Mouse (Mus musculus) liver, postnatal 0 days (tissue): ENCODE results near the gene 4930432K21Rik. TPM values are rescaled to one million over a fixed set of nuclear protein-coding genes. Genes with fewer than 3 reads are reported as not detected.

Experiments used
- ATAC-seq: fragments of 200-750 bp; cut with Nextera tagmentation; 2 replicates; pipeline ENCODE4 v1.8.0; 2017; ENCODE audit warnings: mild to moderate bottlenecking, moderate library complexity
- DNase-seq: peaks from one replicate; pipeline ENCODE4 v3.0.0-alpha.2; 2016
- H3K27ac ChIP-seq: fragments of 300-500 bp; sonication (generic); 2 replicates; pipeline ENCODE4 v1.5.1; 2014; ENCODE audit warnings: antibody characterized with exemption, moderate library complexity, mild to moderate bottlenecking, low read depth
- H3K27me3 ChIP-seq: fragments of 300-500 bp; sonication (generic); 2 replicates; pipeline ENCODE4 v1.6.1; 2014; ENCODE audit warnings: low read length, control low read depth, mixed read lengths; ENCODE audit not compliant: insufficient read depth
- H3K36me3 ChIP-seq: fragments of 300-500 bp; sonication (generic); replicated peaks from 2 replicates; pipeline ENCODE4 v1.6.1; 2014; ENCODE audit warnings: mild to moderate bottlenecking, control low read depth, low read length, moderate library complexity, mixed read lengths; ENCODE audit not compliant: insufficient read depth
- H3K4me1 ChIP-seq: fragments of 300-500 bp; sonication (generic); 2 replicates; pipeline ENCODE4 v1.6.1; 2014; ENCODE audit warnings: antibody characterized with exemption, mild to moderate bottlenecking, control low read depth; ENCODE audit not compliant: insufficient read depth
- H3K4me2 ChIP-seq: fragments of 300-500 bp; sonication (generic); 2 replicates; pipeline ENCODE4 v1.6.1; 2014; ENCODE audit warnings: low read depth, mild to moderate bottlenecking, low read length, moderate library complexity, mixed read lengths
- H3K4me3 ChIP-seq: fragments of 300-500 bp; sonication (generic); 2 replicates; pipeline ENCODE4 v1.5.1; 2014; ENCODE audit warnings: low read depth, low read length
- H3K9ac ChIP-seq: fragments of 300-500 bp; sonication (generic); replicated peaks from 2 replicates; pipeline ENCODE4 v1.6.1; 2014; ENCODE audit warnings: mild to moderate bottlenecking, moderate library complexity
- H3K9me3 ChIP-seq: fragments of 300-500 bp; sonication (generic); 2 replicates; pipeline ENCODE4 v1.6.1; 2016; ENCODE audit warnings: mild to moderate bottlenecking, control low read depth, low read length, mixed read lengths
- CTCF ChIP-seq: sonication (generic); IDR thresholded peaks from 2 replicates; pipeline ENCODE4 v1.5.1; 2016; ENCODE audit warnings: antibody characterized with exemption, low read depth
- EP300 ChIP-seq: IDR thresholded peaks from 2 replicates; pipeline ENCODE4 v1.6.1; 2016; ENCODE audit warnings: antibody characterized with exemption, low read depth, mild to moderate bottlenecking
- WGBS: fragments of 180-500 bp; shearing (Covaris S2); extraction: QIAGEN DNeasy Blood & Tissue Kit; methylation state at CpG from one replicate; pipeline ENCODE4 v1.1.7; 2014; ENCODE audit not compliant: insufficient replicate concordance; 5-methylcytosine and 5-hydroxymethylcytosine counted together
- polyA plus RNA-seq: library from polyadenylated mRNA; unstranded; fragments of >200 nt; fragmentation: Nextera tagmentation; extraction: Ambion mirVana; gene quantifications from 2 replicates; pipeline ENCODE4 v1.2.1, GENCODE M21; 2015

4930432K21Rik gene
- polyA plus RNA-seq, 1 experiment from 2014 or later = 0.29 TPM

DNA sequence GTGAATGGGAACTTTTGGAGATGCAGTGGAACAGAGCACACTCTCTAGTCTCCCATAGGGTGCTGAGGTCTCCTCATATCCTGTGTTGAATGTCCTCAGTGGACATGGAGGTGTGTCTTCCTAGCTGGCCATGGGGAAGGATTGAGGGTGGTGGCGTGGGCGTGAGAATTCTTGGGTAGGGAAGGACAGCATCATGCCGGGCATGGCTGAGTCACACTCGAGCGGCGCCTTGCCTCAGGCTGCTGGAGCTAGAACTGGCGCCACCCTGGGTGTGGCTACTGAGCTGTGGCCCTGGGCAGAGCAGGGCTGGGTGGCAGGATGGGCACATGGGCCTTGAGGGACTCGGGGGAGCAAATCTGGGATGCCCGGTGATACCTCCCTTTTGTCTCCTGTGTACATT is 54.6 kb downstream of the 4930432K21Rik start:
- Histone ChIP-seq H3K4me2 (peak overlapping the region; percentile 91), H3K9ac (peak overlapping the region; percentile 86; the same call in 1 of the 2 replicates), H3K4me1 (peaks cover 59% of the 10 kb centered on the region), H3K27me3 (peaks cover 9% of the 10 kb centered on the region; the same call in 1 of the 2 replicates), H3K27ac (peak overlapping the region; percentile 95), H3K9me3 (no peaks in the 10 kb centered on the region), H3K36me3 (0 out of 2 replicates have a peak, but pooled peaks cover 3% of the 10 kb centered on the region), H3K4me3 (peak overlapping the region; percentile 67)
- DNase-seq = peak; percentile 57
- TF ChIP-seq CTCF (no peak), EP300 (no peak)
- 35% methylated on average over 9 of the region's 9 CpGs for WGBS
- ATAC-seq = no peak

GRCm38 (mm10) chr8:84202938-84203917 is 55.4 kb downstream of the 4930432K21Rik start:
- H3K27me3 ChIP-seq = peaks cover 9% of the 10 kb centered on the region; the same call in 1 of the 2 replicates
- H3K9ac ChIP-seq = peak overlapping the region; percentile 66
- 8% methylated on average over 34 of the region's 34 CpGs for WGBS
- H3K9me3 ChIP-seq = no peaks in the 10 kb centered on the region
- ATAC-seq = peak; percentile 57
- H3K4me1 ChIP-seq = peaks cover 55% of the 10 kb centered on the region
- H3K4me2 ChIP-seq = peak overlapping the region; percentile 91
- H3K4me3 ChIP-seq = peak overlapping the region; percentile 67
- peaks cover 4% of the 10 kb centered on the region; the same call in 1 of the 2 replicates for H3K36me3 ChIP-seq
- peak; percentile 78 for DNase-seq
- TF ChIP-seq EP300 = no peak
- TF ChIP-seq CTCF = no peak
- peak overlapping the region; percentile 95 for H3K27ac ChIP-seq

DNA sequence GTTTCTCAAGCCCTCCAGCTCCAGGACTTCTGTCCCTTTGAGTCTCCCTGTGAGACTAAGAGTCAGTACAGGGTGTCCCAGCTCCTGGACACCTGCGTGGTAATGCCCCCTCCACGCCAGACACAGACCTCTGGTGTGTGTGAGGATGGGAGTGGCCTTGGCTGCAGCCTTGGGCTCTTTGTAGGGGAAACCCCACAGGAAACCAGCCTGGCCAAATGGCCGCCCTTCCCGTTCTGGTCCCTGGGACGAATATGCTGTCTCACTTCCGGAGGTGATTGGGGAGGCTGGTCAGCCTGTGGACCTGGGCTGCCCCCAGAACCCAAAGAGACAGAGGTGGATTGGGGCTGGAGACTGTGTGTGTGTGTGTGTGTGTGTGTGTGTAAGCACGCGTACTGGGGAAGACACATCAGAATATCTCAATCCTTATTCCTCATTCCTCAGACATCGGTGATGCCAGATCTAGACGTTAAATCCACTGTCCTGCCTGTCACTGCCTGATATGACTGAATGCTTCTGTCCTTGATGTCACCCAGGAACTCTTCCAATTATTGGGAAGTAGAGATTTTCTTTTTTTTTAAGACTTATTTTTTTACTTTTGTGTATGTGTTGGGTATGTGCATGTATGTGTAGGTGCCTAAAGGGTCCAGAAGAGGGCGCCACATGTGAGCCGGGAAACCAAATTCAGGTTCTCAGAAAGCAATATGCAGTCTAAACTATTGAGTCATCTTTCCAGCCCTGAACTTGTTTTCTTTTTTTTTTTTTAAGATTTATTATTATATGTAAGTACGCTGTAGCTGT is 56.3 kb downstream of the 4930432K21Rik start:
- H3K36me3 ChIP-seq = peaks cover 9% of the 10 kb centered on the region; the same call in 1 of the 2 replicates
- H3K4me1 ChIP-seq = peaks cover 50% of the 10 kb centered on the region
- H3K4me3 ChIP-seq = peak overlapping the region; percentile 67
- peak overlapping the region; percentile 95 for H3K27ac ChIP-seq
- H3K9ac ChIP-seq = peak overlapping the region; percentile 66
- WGBS = 29% methylated on average over 13 of the region's 13 CpGs
- H3K27me3 ChIP-seq = peaks cover 9% of the 10 kb centered on the region; the same call in 1 of the 2 replicates
- H3K4me2 ChIP-seq = peak overlapping the region; percentile 91
- peak; percentile 47; the same call in 1 of the 2 replicates for TF ChIP-seq EP300
- peak; percentile 55 for TF ChIP-seq CTCF
- peak; percentile 51 for ATAC-seq
- H3K9me3 ChIP-seq = no peaks in the 10 kb centered on the region
- peak; percentile 64 for DNase-seq

DNA sequence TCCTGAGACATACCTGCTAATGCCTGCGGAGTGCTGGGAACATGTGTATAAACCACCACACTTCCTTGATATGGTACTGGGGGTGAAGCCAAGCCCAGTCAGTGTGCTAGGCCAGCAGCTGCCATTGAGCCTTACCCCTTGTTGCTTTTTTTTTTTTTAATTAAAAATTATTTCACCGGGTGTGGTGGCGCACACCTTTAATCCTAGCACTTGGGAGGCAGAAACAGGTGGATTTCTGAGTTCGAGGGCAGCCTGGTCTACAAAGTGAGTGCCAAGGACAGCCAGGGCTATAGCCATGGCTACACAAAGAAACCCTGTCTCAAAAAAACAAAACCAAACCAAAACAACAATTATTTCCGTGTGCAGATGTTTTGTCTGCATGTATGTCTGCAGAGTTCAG is 57.2 kb downstream of the 4930432K21Rik start:
- peaks cover 9% of the 10 kb centered on the region; the same call in 1 of the 2 replicates for H3K36me3 ChIP-seq
- 83% methylated on average over 5 of the region's 5 CpGs for WGBS
- peaks cover 43% of the 10 kb centered on the region for H3K4me1 ChIP-seq

DNA sequence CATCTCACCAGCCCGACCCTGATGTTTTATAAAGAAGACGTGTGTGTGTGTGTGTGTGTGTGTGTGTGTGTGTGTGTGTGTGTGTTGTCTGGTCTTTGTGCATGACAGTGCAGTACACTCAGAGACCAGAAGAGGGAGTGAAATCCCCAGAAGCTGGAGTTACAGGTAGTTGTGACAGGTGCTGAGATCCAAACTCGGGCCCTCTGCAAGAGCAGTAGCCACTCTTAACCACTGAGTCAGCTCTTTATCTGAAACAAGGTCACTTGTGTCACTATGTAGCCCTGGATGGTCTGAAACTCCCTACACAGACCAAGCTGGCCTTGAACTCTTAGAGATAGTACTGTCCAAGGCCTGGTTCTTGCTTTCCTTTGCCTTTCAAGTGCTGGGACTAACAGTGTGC is 58.8 kb downstream of the 4930432K21Rik start:
- H3K4me2 ChIP-seq = no peak overlapping the region
- no peak overlapping the region for H3K27ac ChIP-seq
- peaks cover 12% of the 10 kb centered on the region for H3K36me3 ChIP-seq
- no peak overlapping the region for H3K9ac ChIP-seq
- H3K4me3 ChIP-seq = no peak overlapping the region
- ATAC-seq (no peak), DNase-seq (no peak)
- peaks cover 33% of the 10 kb centered on the region for H3K4me1 ChIP-seq
- no peaks in the 10 kb centered on the region for H3K27me3 ChIP-seq
- WGBS = 79% methylated on average over 3 of the region's 3 CpGs
- H3K9me3 ChIP-seq = no peaks in the 10 kb centered on the region
- TF ChIP-seq EP300 (no peak), CTCF (0 out of 2 replicates have a peak, but pooled peaks have one; percentile 9)

More for the DNA sequence above, 57.2 kb downstream of the 4930432K21Rik start:
- ATAC-seq = no peak
- Histone ChIP-seq H3K4me2 (no peak overlapping the region), H3K9me3 (no peaks in the 10 kb centered on the region), H3K27ac (no peak overlapping the region), H3K9ac (no peak overlapping the region), H3K27me3 (peaks cover 8% of the 10 kb centered on the region; the same call in 1 of the 2 replicates), H3K4me3 (no peak overlapping the region)
- no peak for TF ChIP-seq EP300
- no peak for DNase-seq
